Mouse (Mus musculus) stomach, postnatal 0 days (tissue): ENCODE measurements around the gene Pls3. TPM values are rescaled to one million over a fixed set of nuclear protein-coding genes. Genes with fewer than 3 reads are reported as not detected.

ENCODE experiments used
- ATAC-seq: fragments of 200-750 bp; cut with Nextera tagmentation; 2 replicates; pipeline ENCODE4 v1.8.0; 2017; ENCODE audit not compliant: low FRiP score, low TSS enrichment
- DNase-seq: peaks from one replicate; pipeline ENCODE4 v3.0.0-alpha.2; 2016; ENCODE audit warnings: low spot score
- H3K27ac ChIP-seq: fragments of 300-500 bp; sonication (generic); replicated peaks from 2 replicates; pipeline ENCODE4 v1.5.1; 2014; ENCODE audit warnings: mild to moderate bottlenecking, control low read depth
- H3K27me3 ChIP-seq: fragments of 300-500 bp; sonication (generic); 2 replicates; pipeline ENCODE4 v1.6.1; 2014; ENCODE audit warnings: low read length; ENCODE audit not compliant: control insufficient read depth, insufficient read depth
- H3K36me3 ChIP-seq: fragments of 300-500 bp; sonication (generic); 2 replicates; pipeline ENCODE4 v1.6.1; 2014; ENCODE audit warnings: low read length, mixed read lengths; ENCODE audit not compliant: control insufficient read depth, insufficient read depth
- H3K4me1 ChIP-seq: fragments of 300-500 bp; sonication (generic); replicated peaks from 2 replicates; pipeline ENCODE4 v1.6.1; 2014; ENCODE audit warnings: antibody characterized with exemption; ENCODE audit not compliant: control insufficient read depth, insufficient read depth
- H3K4me2 ChIP-seq: fragments of 300-500 bp; sonication (generic); replicated peaks from 2 replicates; pipeline ENCODE4 v1.6.1; 2014; ENCODE audit warnings: low read depth, mild to moderate bottlenecking, control low read depth, moderate library complexity
- H3K4me3 ChIP-seq: fragments of 300-500 bp; sonication (generic); 2 replicates; pipeline ENCODE4 v1.5.1; 2014; ENCODE audit warnings: low read depth, low read length, control low read depth
- H3K9ac ChIP-seq: fragments of 300-500 bp; sonication (generic); 2 replicates; pipeline ENCODE4 v1.6.1; 2014; ENCODE audit warnings: mild to moderate bottlenecking, low read length, control low read depth, mixed read lengths
- H3K9me3 ChIP-seq: fragments of 300-500 bp; sonication (generic); 2 replicates; pipeline ENCODE4 v1.6.1; 2016; ENCODE audit warnings: low read length; ENCODE audit not compliant: control insufficient read depth
- CTCF ChIP-seq: IDR thresholded peaks from 2 replicates; pipeline ENCODE4 v1.5.1; 2016; ENCODE audit warnings: antibody characterized with exemption, low read depth, mild to moderate bottlenecking, moderate library complexity
- EP300 ChIP-seq: optimal IDR thresholded peaks from 2 replicates; pipeline ENCODE3; 2016; ENCODE audit warnings: antibody characterized with exemption
- WGBS: fragments of 180-500 bp; shearing (Covaris S2); extraction: QIAGEN DNeasy Blood & Tissue Kit; methylation state at CpG from one replicate; pipeline ENCODE4 v1.1.7; 2014; 5-methylcytosine and 5-hydroxymethylcytosine counted together
- polyA plus RNA-seq: library from polyadenylated mRNA; unstranded; fragments of >200 nt; fragmentation: Nextera tagmentation; extraction: Ambion mirVana; gene quantifications from 2 replicates; pipeline ENCODE4 v1.2.1, GENCODE M21; 2015

Pls3 gene
- polyA plus RNA-seq, 1 experiment from 2014 or later = 99.5 TPM

DNA sequence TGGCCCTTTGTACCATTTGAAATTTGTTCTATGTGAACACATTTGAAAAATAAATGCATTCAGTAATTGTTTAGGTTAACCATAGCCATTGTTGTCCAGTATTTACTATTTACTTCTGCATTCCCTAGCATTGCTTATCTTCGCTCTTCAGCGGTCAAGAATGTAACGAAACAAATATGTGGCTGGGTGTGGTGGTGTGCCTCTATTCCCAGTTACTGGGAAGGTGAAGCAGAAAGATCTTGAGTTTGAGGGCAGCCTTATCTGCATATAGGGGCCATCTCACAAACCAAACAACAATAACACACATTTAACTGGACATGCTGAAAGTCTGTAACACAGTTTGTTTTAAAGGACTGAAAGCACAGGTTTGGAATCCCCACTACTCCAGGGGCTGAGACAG, 13.3 kb downstream of the Pls3 start:
- H3K27ac ChIP-seq = no peak overlapping the region
- WGBS = 81% methylated on average over 3 of the region's 3 CpGs
- TF ChIP-seq CTCF (no peak), EP300 (no peak)
- ATAC-seq (no peak), DNase-seq (no peak)
- H3K4me2 ChIP-seq = no peak overlapping the region
- no peaks in the 10 kb centered on the region for H3K36me3 ChIP-seq
- no peaks in the 10 kb centered on the region for H3K9me3 ChIP-seq
- no peaks in the 10 kb centered on the region for H3K4me1 ChIP-seq
- no peaks in the 10 kb centered on the region for H3K27me3 ChIP-seq
- H3K9ac ChIP-seq = no peak overlapping the region
- no peak overlapping the region for H3K4me3 ChIP-seq

DNA sequence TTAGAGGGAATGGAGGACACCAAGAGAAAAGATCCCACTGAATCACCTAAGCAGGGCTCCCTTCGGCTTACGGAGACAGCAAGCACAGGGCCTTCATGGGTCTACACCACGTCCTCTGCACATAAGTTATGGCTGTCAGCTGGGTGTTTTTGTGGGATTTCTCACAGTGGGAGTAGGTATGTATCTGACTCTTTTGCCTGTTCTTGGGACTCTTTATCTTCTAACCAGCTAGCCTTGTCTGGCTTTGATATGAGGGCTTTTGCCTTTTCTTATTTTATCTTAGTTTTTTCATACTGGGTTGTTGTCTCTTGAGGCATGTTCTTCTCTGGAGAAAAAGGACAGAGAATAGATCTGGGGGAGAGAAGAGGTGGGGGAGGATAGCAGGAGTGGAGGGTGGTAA, 20.7 kb downstream of the Pls3 start:
- Histone ChIP-seq H3K4me2 (no peak overlapping the region), H3K4me1 (no peaks in the 10 kb centered on the region), H3K4me3 (no peak overlapping the region), H3K36me3 (no peaks in the 10 kb centered on the region), H3K27me3 (no peaks in the 10 kb centered on the region), H3K9me3 (no peaks in the 10 kb centered on the region), H3K9ac (no peak overlapping the region), H3K27ac (no peak overlapping the region)
- DNase-seq (no peak), ATAC-seq (no peak)
- WGBS = 86% methylated on average over 3 of the region's 3 CpGs
- TF ChIP-seq EP300 (no peak), CTCF (no peak)

GRCm38 (mm10) chrX:75844290-75844689, 30.7 kb downstream of the Pls3 start:
- Histone ChIP-seq H3K4me2 (no peak overlapping the region), H3K9me3 (no peaks in the 10 kb centered on the region), H3K9ac (no peak overlapping the region), H3K4me1 (no peaks in the 10 kb centered on the region), H3K36me3 (no peaks in the 10 kb centered on the region), H3K27me3 (no peaks in the 10 kb centered on the region), H3K4me3 (no peak overlapping the region), H3K27ac (no peak overlapping the region)
- DNase-seq = no peak
- 73% methylated on average over 4 of the region's 4 CpGs for WGBS
- ATAC-seq = no peak
- no peak for TF ChIP-seq CTCF

DNA sequence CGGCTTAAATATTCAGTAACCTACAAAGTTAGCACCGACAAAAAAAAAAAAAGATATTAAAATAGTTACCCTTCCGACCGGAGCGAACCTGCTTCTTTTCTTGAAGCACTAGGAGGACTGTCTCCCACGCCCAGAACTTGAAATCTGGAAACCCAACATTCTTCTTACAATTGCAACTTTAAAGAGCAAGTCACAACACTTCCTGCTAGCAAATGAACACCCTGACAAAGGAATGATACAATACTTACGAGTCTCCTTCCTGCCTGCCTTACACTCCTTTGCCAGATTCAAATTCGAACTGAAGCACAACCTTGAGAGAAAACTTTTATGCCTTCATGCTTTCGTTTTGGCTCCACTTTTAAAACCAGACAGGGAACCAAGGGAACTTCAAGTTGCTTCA, 32.1 kb downstream of the Pls3 start:
- no peak overlapping the region for H3K4me3 ChIP-seq
- WGBS = 53% methylated on average over 9 of the region's 9 CpGs
- H3K27me3 ChIP-seq = no peaks in the 10 kb centered on the region
- H3K36me3 ChIP-seq = no peaks in the 10 kb centered on the region
- H3K9ac ChIP-seq = no peak overlapping the region
- no peaks in the 10 kb centered on the region for H3K4me1 ChIP-seq
- no peaks in the 10 kb centered on the region for H3K9me3 ChIP-seq
- no peak for DNase-seq
- no peak for ATAC-seq
- peak overlapping the region; percentile 65 for H3K27ac ChIP-seq
- H3K4me2 ChIP-seq = peak overlapping the region; percentile 20; the same call in 1 of the 2 replicates
- TF ChIP-seq CTCF (no peak), EP300 (no peak)

- no peak overlapping the region for H3K4me2 ChIP-seq
- no peak for DNase-seq
- ATAC-seq = no peak
- WGBS = 58% methylated on average over 2 of the region's 2 CpGs
- TF ChIP-seq CTCF = no peak
- TF ChIP-seq EP300 = no peak
- H3K4me1 ChIP-seq = no peaks in the 10 kb centered on the region
- no peak overlapping the region for H3K27ac ChIP-seq
- H3K9me3 ChIP-seq = no peaks in the 10 kb centered on the region
- no peaks in the 10 kb centered on the region for H3K36me3 ChIP-seq
- H3K27me3 ChIP-seq = no peaks in the 10 kb centered on the region
- no peak overlapping the region for H3K9ac ChIP-seq
- no peak overlapping the region for H3K4me3 ChIP-seq
Observed at GRCm38 (mm10) chrX:75842120-75842519, 32.9 kb downstream of the Pls3 start.

DNA sequence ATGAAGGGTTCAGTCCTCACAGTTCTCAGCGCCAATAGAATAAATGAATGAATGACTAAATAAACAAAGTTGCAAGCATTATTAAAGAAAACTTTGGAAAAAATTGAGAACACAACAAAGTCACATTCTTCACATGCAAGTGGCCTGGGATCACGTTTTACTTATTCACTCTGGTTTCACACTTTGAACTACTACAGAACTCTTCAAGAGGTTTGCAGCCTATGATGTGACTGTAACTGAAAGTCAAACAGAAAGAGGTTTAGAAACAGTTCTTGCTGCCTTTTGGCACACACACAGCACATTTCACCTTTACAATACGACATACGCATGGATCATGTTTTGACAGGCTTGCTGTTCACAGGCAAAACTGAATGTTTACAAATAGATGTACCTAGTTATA, 34.7 kb downstream of the Pls3 start:
- TF ChIP-seq EP300 (no peak), CTCF (no peak)
- ATAC-seq = no peak
- 62% methylated on average over 4 of the region's 4 CpGs for WGBS
- H3K9ac ChIP-seq = no peak overlapping the region
- no peak overlapping the region for H3K4me3 ChIP-seq
- no peak overlapping the region for H3K4me2 ChIP-seq
- DNase-seq = no peak
- no peaks in the 10 kb centered on the region for H3K36me3 ChIP-seq
- H3K4me1 ChIP-seq = no peaks in the 10 kb centered on the region
- no peaks in the 10 kb centered on the region for H3K9me3 ChIP-seq
- no peak overlapping the region for H3K27ac ChIP-seq
- H3K27me3 ChIP-seq = no peaks in the 10 kb centered on the region

DNA sequence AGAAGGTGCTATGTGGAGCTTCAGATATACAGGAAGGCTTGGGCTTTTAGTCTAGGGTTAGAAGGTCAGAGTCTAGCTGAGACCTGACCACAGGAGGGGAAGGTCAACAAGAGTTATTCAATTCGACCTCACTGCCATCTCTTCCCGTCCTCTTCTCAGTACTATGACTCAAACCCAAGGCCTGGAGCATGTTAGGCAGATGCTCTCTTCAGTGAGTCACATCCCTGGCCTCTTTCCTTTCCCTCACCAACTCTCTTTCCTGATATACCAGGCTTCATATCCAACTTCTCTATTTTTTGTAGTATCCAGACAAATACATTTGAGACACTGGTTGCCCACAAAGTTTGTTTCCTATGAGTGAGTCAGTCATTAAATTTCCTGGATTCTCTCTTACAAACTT, 40.1 kb downstream of the Pls3 start:
- Histone ChIP-seq H3K27me3 (no peaks in the 10 kb centered on the region), H3K4me1 (no peaks in the 10 kb centered on the region), H3K36me3 (no peaks in the 10 kb centered on the region), H3K27ac (no peak overlapping the region), H3K9me3 (no peaks in the 10 kb centered on the region), H3K4me2 (no peak overlapping the region), H3K9ac (no peak overlapping the region), H3K4me3 (no peak overlapping the region)
- 53% methylated on average over 2 of the region's 2 CpGs for WGBS
- TF ChIP-seq EP300 (no peak), CTCF (no peak)
- ATAC-seq = no peak
- DNase-seq = no peak
